Mouse (Mus musculus): Measurements from ENCODE around the gene Rab11a.

- TF ChIP-seq CTCF (IDR thresholded peaks at IDR 0.05; ENCODE audit: low read depth) (no peak), EP300 (IDR thresholded peaks at IDR 0.05; ENCODE audit: low read depth) (no peak)
These were observed 34.6 kb downstream of the Rab11a start for GRCm38 (mm10) chr9:64702937-64703336.
